Mouse (Mus musculus): ENCODE data around the gene Gabrr1. TPM values are rescaled to one million over a fixed set of nuclear protein-coding genes. Genes with fewer than 3 reads are reported as not detected.
A peak's percentile ranks its signal among the peaks of the same experiment; 100 is the strongest.
"Not testable (repeated sequence)": the region's sequence is repeated elsewhere in the genome, so short reads cannot be mapped to it uniquely, and the experiment has no call there.

Gene Gabrr1
- polyA plus RNA-seq, 1 experiment from 2014 or later, result not detected

DNA sequence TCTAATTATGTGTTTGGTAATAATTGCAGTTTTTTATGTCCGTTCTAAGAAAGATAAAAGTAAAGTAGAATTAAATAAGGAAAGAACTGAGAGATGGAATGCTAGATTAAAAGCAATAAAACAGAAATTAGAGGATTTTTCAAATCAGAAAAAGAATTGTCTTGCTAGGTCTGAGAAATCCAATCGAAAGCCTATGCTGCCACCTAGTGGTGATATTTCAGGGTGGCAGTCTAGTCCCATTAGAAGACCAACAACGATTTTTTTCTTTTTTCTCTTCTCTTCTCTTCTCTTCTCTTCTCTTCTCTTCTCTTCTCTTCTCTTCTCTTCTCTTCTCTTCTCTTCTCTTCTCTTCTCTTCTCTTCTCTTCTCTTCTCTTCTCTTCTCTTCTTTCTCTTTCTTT, 13.2 kb upstream of the Gabrr1 start:
- H3K36me3 ChIP-seq (ENCODE audit: control insufficient read depth, insufficient read depth, low read length); H3K4me2 ChIP-seq (replicated peaks; ENCODE audit: low read depth); H3K27me3 ChIP-seq (ENCODE audit: control insufficient read depth, insufficient read depth, low read length); H3K27ac ChIP-seq (replicated peaks); H3K4me3 ChIP-seq (ENCODE audit: low read depth, low read length); H3K9me3 ChIP-seq (ENCODE audit: control insufficient read depth, low read length); H3K9ac ChIP-seq (ENCODE audit: low read length); H3K4me1 ChIP-seq (replicated peaks; ENCODE audit: control insufficient read depth, insufficient read depth); ATAC-seq (ENCODE audit: low FRiP score, low TSS enrichment): not testable (repeated sequence)
- peak; percentile 79 for DNase-seq (ENCODE audit: low spot score)
- WGBS, result 4% methylated on average over 3 of the region's 3 CpGs
- peak; percentile 80 for TF ChIP-seq CTCF (IDR thresholded peaks at IDR 0.05; ENCODE audit: low read depth)

DNA sequence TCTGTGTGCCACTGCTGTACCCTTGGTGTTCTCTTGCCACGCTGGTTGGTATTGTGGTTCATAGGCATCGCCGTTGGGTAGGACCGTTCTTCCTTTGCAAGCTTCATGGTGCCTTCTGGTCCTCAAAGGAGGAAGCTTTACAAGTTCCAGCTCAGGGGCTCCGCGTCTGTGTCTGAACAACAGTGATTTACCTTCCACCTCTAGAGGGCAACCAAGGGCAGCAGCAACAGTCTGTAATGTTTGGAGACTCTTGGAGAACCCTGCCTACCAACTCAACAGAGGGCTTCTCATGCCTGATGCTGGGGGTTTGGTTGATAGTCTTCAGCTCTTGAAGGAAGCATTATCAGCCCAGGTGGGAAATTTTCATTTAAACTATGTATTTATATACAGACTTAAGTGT, 7.8 kb upstream of the Gabrr1 start:
- Histone ChIP-seq H3K9me3 (ENCODE audit: control insufficient read depth, low read length) (no peaks in the 10 kb centered on the region), H3K36me3 (ENCODE audit: control insufficient read depth, insufficient read depth, low read length) (no peaks in the 10 kb centered on the region), H3K27ac (replicated peaks) (no peak overlapping the region), H3K27me3 (ENCODE audit: control insufficient read depth, insufficient read depth, low read length) (no peaks in the 10 kb centered on the region), H3K4me2 (replicated peaks; ENCODE audit: low read depth) (no peak overlapping the region), H3K4me3 (ENCODE audit: low read depth, low read length) (no peak overlapping the region), H3K4me1 (replicated peaks; ENCODE audit: control insufficient read depth, insufficient read depth) (no peaks in the 10 kb centered on the region), H3K9ac (ENCODE audit: low read length) (no peak overlapping the region)
- ATAC-seq (ENCODE audit: low FRiP score, low TSS enrichment) (no peak), DNase-seq (ENCODE audit: low spot score) (peak; percentile 37)
- WGBS, result 76% methylated on average over 6 of the region's 6 CpGs
- TF ChIP-seq CTCF (IDR thresholded peaks at IDR 0.05; ENCODE audit: low read depth) (peak; percentile 77), EP300 (optimal IDR thresholded peaks at IDR 0.05) (no peak)

GRCm38 (mm10) chr4:33125409-33126084, 6.8 kb upstream of the Gabrr1 start:
- Histone ChIP-seq H3K27me3 (ENCODE audit: control insufficient read depth, insufficient read depth, low read length) (no peaks in the 10 kb centered on the region), H3K27ac (replicated peaks) (no peak overlapping the region), H3K9me3 (ENCODE audit: control insufficient read depth, low read length) (no peaks in the 10 kb centered on the region), H3K9ac (ENCODE audit: low read length) (no peak overlapping the region), H3K36me3 (ENCODE audit: control insufficient read depth, insufficient read depth, low read length) (no peaks in the 10 kb centered on the region), H3K4me3 (ENCODE audit: low read depth, low read length) (no peak overlapping the region), H3K4me2 (replicated peaks; ENCODE audit: low read depth) (no peak overlapping the region), H3K4me1 (replicated peaks; ENCODE audit: control insufficient read depth, insufficient read depth) (no peaks in the 10 kb centered on the region)
- DNase-seq (ENCODE audit: low spot score) (no peak), ATAC-seq (ENCODE audit: low FRiP score, low TSS enrichment) (no peak)
- no peak for TF ChIP-seq CTCF (IDR thresholded peaks at IDR 0.05; ENCODE audit: low read depth)
- no peak for TF ChIP-seq EP300 (optimal IDR thresholded peaks at IDR 0.05)
- WGBS, result 54% methylated on average over 10 of the region's 10 CpGs

DNA sequence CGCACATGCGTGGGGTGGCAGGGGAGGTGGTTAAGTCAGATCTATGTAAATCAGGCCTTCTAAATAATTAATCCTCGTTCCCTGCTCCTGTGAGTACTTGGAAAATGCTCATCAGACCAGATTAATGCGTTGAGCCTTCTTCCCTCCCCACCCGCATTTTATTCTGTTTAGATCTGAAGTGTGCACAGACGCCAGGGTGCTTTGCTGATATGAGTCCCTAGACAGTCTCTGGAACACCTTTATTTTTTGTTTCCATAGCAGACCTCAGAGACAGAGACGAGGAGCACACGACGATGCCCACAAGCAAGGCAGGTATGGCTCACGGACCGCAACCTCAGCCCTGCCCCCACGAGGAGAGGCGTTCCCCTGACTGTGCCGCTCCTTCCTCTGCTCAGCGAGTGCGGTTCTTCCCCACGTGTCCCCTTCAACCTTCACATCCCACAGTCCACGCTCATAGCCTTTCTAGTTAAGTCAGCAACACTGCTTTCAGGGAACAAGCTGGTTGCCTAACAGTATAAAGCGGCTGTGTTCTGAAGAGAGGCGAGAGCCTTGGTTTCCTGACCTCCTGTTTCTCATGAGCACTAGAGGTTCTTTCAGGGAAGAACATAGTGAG, 14.5 kb downstream of the Gabrr1 start:
- 28% methylated on average over 20 of the region's 20 CpGs for WGBS
- Histone ChIP-seq H3K9me3 (ENCODE audit: control insufficient read depth, low read length) (no peaks in the 10 kb centered on the region), H3K9ac (ENCODE audit: low read length) (no peak overlapping the region), H3K36me3 (ENCODE audit: control insufficient read depth, insufficient read depth, low read length) (no peaks in the 10 kb centered on the region), H3K4me2 (replicated peaks; ENCODE audit: low read depth) (0 out of 2 replicates have a peak overlapping the region, but pooled peaks have one; percentile 3), H3K27ac (replicated peaks) (no peak overlapping the region), H3K4me1 (replicated peaks; ENCODE audit: control insufficient read depth, insufficient read depth) (no peaks in the 10 kb centered on the region), H3K4me3 (ENCODE audit: low read depth, low read length) (no peak overlapping the region), H3K27me3 (ENCODE audit: control insufficient read depth, insufficient read depth, low read length) (no peaks in the 10 kb centered on the region)
- no peak for TF ChIP-seq CTCF (IDR thresholded peaks at IDR 0.05; ENCODE audit: low read depth)
- no peak for TF ChIP-seq EP300 (optimal IDR thresholded peaks at IDR 0.05)
- DNase-seq (ENCODE audit: low spot score) (peak; percentile 22), ATAC-seq (ENCODE audit: low FRiP score, low TSS enrichment) (no peak)

GRCm38 (mm10) chr4:33147825-33148224, 15.5 kb downstream of the Gabrr1 start:
- DNase-seq (ENCODE audit: low spot score) (peak; percentile 69), ATAC-seq (ENCODE audit: low FRiP score, low TSS enrichment) (no peak)
- no peak overlapping the region for H3K27ac ChIP-seq (replicated peaks)
- TF ChIP-seq CTCF (IDR thresholded peaks at IDR 0.05; ENCODE audit: low read depth), result peak; percentile 74
- no peak for TF ChIP-seq EP300 (optimal IDR thresholded peaks at IDR 0.05)
- no peaks in the 10 kb centered on the region for H3K27me3 ChIP-seq (ENCODE audit: control insufficient read depth, insufficient read depth, low read length)
- no peaks in the 10 kb centered on the region for H3K4me1 ChIP-seq (replicated peaks; ENCODE audit: control insufficient read depth, insufficient read depth)
- H3K4me3 ChIP-seq (ENCODE audit: low read depth, low read length), result no peak overlapping the region
- WGBS, result 8% methylated on average over 2 of the region's 2 CpGs
- H3K9me3 ChIP-seq (ENCODE audit: control insufficient read depth, low read length), result no peaks in the 10 kb centered on the region
- H3K36me3 ChIP-seq (ENCODE audit: control insufficient read depth, insufficient read depth, low read length), result no peaks in the 10 kb centered on the region
- H3K9ac ChIP-seq (ENCODE audit: low read length), result no peak overlapping the region
- no peak overlapping the region for H3K4me2 ChIP-seq (replicated peaks; ENCODE audit: low read depth)

DNA sequence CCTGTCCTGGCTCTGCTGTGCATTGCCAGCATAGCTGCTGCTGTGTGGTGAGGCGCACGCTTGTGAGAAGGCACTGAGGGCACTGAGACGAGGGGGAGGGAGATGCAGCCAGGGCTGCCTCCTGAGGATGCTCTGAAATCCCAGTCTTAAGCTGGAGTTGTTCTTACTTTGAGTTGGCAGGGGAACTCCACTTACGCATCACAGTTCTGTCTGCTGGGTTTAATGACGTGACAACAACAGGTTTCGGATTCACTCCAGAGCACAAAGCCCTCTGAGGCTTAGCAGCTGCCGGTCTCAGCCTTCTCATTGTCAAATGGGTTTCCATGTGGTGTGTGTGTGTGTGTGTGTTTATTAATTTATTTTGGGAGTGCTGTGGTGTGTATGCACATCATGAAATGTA, 16.8 kb downstream of the Gabrr1 start:
- TF ChIP-seq CTCF (IDR thresholded peaks at IDR 0.05; ENCODE audit: low read depth) (no peak), EP300 (optimal IDR thresholded peaks at IDR 0.05) (no peak)
- DNase-seq (ENCODE audit: low spot score), result no peak
- Histone ChIP-seq H3K9me3 (ENCODE audit: control insufficient read depth, low read length) (no peaks in the 10 kb centered on the region), H3K4me3 (ENCODE audit: low read depth, low read length) (no peak overlapping the region), H3K4me1 (replicated peaks; ENCODE audit: control insufficient read depth, insufficient read depth) (no peaks in the 10 kb centered on the region), H3K4me2 (replicated peaks; ENCODE audit: low read depth) (no peak overlapping the region), H3K36me3 (ENCODE audit: control insufficient read depth, insufficient read depth, low read length) (no peaks in the 10 kb centered on the region), H3K9ac (ENCODE audit: low read length) (no peak overlapping the region), H3K27ac (replicated peaks) (no peak overlapping the region), H3K27me3 (ENCODE audit: control insufficient read depth, insufficient read depth, low read length) (no peaks in the 10 kb centered on the region)
- WGBS, result 77% methylated on average over 7 of the region's 7 CpGs
- ATAC-seq (ENCODE audit: low FRiP score, low TSS enrichment), result no peak
